Mouse (Mus musculus): ENCODE measurements around the gene Bcr. TPM values are rescaled to one million over a fixed set of nuclear protein-coding genes. Genes with fewer than 3 reads are reported as not detected.

Bcr gene
- polyA plus RNA-seq, 1 experiment from 2014 or later, result 31.1 TPM

DNA sequence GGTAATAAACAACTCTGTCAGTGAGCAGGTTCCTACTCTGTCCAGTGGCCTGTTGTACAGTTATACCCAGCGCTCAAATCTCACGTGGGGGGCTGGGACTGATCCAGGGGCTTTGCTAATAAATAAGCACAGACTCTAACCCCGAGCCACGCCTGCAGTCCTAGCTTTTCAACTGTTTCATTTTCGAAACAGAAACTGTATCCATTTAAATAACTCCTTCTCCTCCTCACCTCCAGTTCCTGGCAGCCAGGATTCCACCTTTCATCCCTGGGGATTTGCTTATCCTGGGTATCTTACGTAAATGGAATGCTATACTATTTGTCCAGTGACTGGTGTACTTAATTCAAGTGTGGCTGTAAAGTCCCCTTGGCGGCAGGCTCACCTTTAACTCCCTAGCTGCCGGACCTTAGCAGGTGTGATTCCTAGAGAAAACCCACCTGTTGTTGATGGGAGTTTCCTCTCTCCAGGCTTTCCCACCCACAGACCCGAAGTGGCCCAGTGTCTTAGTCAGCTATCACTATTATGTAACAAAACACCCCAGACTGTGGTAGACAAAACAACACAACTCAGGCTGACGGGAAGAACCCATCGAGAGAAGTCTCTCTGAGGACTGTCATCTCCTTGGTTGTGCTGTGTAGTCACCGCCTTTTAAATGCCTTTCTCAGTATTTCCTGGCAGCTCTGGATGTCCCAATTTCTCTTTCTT is 8.4 kb downstream of the Bcr start:
- H3K4me1 ChIP-seq (ENCODE audit: control insufficient read depth, insufficient read depth, low read length), result peaks cover 23% of the 10 kb centered on the region
- no peaks in the 10 kb centered on the region for H3K36me3 ChIP-seq (ENCODE audit: control insufficient read depth, insufficient read depth, low read length)
- H3K27me3 ChIP-seq (ENCODE audit: control insufficient read depth, insufficient read depth, low read length), result no peaks in the 10 kb centered on the region
- no peak overlapping the region for H3K27ac ChIP-seq (ENCODE audit: low read depth, low read length)
- H3K9me3 ChIP-seq (replicated peaks; ENCODE audit: control insufficient read depth, low read length), result no peaks in the 10 kb centered on the region
- no peak for ATAC-seq (replicated peaks; ENCODE audit: insufficient number of reproducible peaks, low FRiP score, low TSS enrichment)
- H3K4me2 ChIP-seq, result 0 out of 2 replicates have a peak overlapping the region, but pooled peaks have one; percentile 15
- no peak overlapping the region for H3K4me3 ChIP-seq (ENCODE audit: low read depth, low read length)
- WGBS (ENCODE audit: insufficient replicate concordance), result 46% methylated on average over 12 of the region's 12 CpGs
- no peak overlapping the region for H3K9ac ChIP-seq (ENCODE audit: low read depth, low read length)

DNA sequence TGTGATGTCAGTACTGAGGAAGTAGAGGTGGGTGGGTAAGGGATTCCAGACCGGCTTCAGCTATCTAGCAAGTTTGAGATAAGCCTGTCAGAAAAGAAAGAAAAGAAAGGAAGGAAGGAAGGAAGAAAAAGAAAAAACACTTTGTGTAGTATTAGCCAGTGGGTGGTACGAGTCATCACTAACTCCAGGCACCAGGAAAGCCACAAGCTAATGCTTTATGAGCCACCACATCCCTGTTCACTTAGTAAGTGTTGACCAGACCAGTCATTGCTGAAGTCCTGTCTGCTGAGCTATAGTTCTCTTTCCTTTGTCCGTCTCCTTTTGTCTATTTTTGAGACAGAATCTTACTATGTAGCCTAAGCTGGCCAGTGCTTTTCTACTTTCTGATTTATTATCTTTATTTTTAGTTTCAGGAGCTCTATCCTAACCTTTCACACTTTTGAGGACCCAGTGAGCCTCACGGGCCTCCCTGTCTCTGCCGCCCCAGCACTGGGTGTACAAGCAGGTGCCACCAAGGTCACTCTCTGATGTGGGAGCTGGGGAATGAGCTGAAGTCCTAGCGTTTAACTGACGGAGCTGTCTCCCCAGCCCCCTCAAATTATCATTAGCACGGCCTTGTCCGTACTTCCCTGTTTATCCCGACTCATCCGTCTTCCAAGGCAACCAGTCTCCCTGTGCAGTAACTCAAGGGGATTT is 10.0 kb downstream of the Bcr start:
- Histone ChIP-seq H3K4me1 (ENCODE audit: control insufficient read depth, insufficient read depth, low read length) (peaks cover 21% of the 10 kb centered on the region), H3K9ac (ENCODE audit: low read depth, low read length) (no peak overlapping the region), H3K36me3 (ENCODE audit: control insufficient read depth, insufficient read depth, low read length) (no peaks in the 10 kb centered on the region), H3K9me3 (replicated peaks; ENCODE audit: control insufficient read depth, low read length) (no peaks in the 10 kb centered on the region), H3K27ac (ENCODE audit: low read depth, low read length) (peak overlapping the region; percentile 36), H3K4me3 (ENCODE audit: low read depth, low read length) (no peak overlapping the region), H3K4me2 (no peak overlapping the region), H3K27me3 (ENCODE audit: control insufficient read depth, insufficient read depth, low read length) (no peaks in the 10 kb centered on the region)
- ATAC-seq (replicated peaks; ENCODE audit: insufficient number of reproducible peaks, low FRiP score, low TSS enrichment), result no peak
- 42% methylated on average over 11 of the region's 11 CpGs for WGBS (ENCODE audit: insufficient replicate concordance)

DNA sequence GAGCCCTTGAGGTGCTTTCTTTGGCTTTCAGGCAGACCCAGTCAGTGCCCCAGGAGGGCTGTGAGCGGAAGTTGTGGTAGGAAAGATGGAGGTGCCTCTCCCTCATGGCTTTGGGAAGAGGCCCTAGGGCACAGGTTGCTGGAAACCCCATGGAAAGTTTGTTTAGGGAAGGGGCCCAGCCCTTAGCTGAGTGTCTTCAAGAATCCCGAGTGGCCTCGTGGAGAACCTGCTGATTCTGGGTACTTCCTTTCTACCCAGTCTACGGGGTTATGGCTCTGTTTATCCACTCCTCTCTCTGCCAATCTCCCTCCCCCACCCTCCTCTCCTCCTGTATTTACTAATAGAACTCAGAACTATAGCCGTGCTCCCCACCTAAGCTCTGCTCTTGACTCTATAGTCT is 15.3 kb downstream of the Bcr start:
- ATAC-seq (replicated peaks; ENCODE audit: insufficient number of reproducible peaks, low FRiP score, low TSS enrichment), result no peak
- no peaks in the 10 kb centered on the region for H3K36me3 ChIP-seq (ENCODE audit: control insufficient read depth, insufficient read depth, low read length)
- H3K4me1 ChIP-seq (ENCODE audit: control insufficient read depth, insufficient read depth, low read length), result peaks cover 4% of the 10 kb centered on the region
- 72% methylated on average over 5 of the region's 5 CpGs for WGBS (ENCODE audit: insufficient replicate concordance)
- H3K4me3 ChIP-seq (ENCODE audit: low read depth, low read length), result no peak overlapping the region
- no peak overlapping the region for H3K27ac ChIP-seq (ENCODE audit: low read depth, low read length)
- no peak overlapping the region for H3K4me2 ChIP-seq
- H3K9me3 ChIP-seq (replicated peaks; ENCODE audit: control insufficient read depth, low read length), result no peaks in the 10 kb centered on the region
- no peak overlapping the region for H3K9ac ChIP-seq (ENCODE audit: low read depth, low read length)
- H3K27me3 ChIP-seq (ENCODE audit: control insufficient read depth, insufficient read depth, low read length), result no peaks in the 10 kb centered on the region

DNA sequence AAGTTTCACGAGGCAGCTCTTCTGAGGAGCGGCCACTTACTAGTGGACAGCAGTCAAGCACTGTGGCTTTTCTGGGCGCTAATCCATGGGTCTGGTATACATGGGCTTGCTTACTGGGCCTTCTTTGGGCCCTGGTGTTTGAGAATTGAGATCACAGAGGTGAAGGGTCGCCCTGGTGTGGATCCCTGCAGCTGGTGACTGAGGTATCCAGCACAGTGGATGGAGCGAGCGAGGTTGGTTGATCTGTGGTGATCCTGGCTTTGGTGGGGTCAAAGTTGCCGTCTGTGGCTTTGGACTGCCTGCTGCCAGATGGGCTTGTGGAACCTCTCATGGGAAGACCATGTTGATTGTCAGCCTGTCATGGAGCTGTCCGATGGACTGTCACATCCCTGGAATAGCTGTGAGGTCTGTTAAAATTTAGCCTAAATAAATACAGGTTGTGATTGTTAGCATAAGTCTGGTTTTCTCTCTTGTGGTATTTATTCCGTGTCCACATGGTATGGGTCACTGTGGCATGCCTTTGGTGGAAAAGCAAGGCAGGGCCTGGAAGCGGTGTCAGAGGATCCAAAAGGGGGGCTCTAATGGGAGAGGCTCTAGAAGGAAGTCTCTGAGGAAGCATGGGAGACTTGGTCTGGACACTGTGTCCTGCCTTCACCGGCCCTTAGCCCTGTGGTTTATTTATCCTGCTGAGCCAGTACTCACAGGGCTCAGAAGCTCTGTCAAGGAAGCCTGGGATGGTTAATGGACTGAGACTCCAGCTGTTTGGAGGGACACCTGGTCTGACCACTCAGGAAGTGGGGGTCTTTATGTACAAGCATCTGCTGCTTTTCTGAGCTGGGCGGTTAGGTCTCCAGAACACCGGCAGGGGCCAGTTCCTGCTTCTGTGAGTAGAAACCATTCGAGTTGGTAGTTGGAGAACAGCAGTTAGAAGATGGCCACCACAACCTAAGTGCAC is 18.1 kb downstream of the Bcr start:
- WGBS (ENCODE audit: insufficient replicate concordance), result 77% methylated on average over 14 of the region's 14 CpGs
- H3K27me3 ChIP-seq (ENCODE audit: control insufficient read depth, insufficient read depth, low read length), result no peaks in the 10 kb centered on the region
- H3K27ac ChIP-seq (ENCODE audit: low read depth, low read length), result no peak overlapping the region
- no peaks in the 10 kb centered on the region for H3K9me3 ChIP-seq (replicated peaks; ENCODE audit: control insufficient read depth, low read length)
- no peaks in the 10 kb centered on the region for H3K36me3 ChIP-seq (ENCODE audit: control insufficient read depth, insufficient read depth, low read length)
- 0 out of 2 replicates have a peak, but pooled peaks cover 2% of the 10 kb centered on the region for H3K4me1 ChIP-seq (ENCODE audit: control insufficient read depth, insufficient read depth, low read length)
- no peak overlapping the region for H3K4me2 ChIP-seq
- ATAC-seq (replicated peaks; ENCODE audit: insufficient number of reproducible peaks, low FRiP score, low TSS enrichment), result no peak
- no peak overlapping the region for H3K9ac ChIP-seq (ENCODE audit: low read depth, low read length)
- no peak overlapping the region for H3K4me3 ChIP-seq (ENCODE audit: low read depth, low read length)

DNA sequence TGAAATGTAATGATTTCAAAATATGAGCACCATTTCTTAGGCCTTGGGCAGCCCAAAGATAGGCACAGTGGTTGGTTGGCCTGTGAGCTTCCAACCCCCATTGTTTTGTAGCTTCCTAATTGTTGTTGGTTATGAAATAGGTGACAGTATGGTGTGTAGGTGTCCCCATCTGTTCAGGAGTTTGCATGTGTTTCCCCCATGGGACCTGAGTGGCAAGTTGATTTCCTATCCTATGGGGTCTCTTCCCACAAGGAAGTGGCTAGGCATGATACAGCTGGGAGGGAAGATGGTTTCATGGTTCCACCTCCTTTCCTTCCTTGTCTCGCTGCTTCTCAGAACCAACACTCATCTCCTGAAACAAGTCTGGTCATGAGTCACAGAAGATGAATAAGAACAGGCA is 24.9 kb downstream of the Bcr start:
- no peaks in the 10 kb centered on the region for H3K4me1 ChIP-seq (ENCODE audit: control insufficient read depth, insufficient read depth, low read length)
- no peak overlapping the region for H3K9ac ChIP-seq (ENCODE audit: low read depth, low read length)
- H3K4me3 ChIP-seq (ENCODE audit: low read depth, low read length), result no peak overlapping the region
- no peak overlapping the region for H3K27ac ChIP-seq (ENCODE audit: low read depth, low read length)
- H3K27me3 ChIP-seq (ENCODE audit: control insufficient read depth, insufficient read depth, low read length), result 0 out of 2 replicates have a peak, but pooled peaks cover 2% of the 10 kb centered on the region
- 76% methylated on average over 1 of the region's 1 CpGs for WGBS (ENCODE audit: insufficient replicate concordance)
- H3K36me3 ChIP-seq (ENCODE audit: control insufficient read depth, insufficient read depth, low read length), result no peaks in the 10 kb centered on the region
- no peaks in the 10 kb centered on the region for H3K9me3 ChIP-seq (replicated peaks; ENCODE audit: control insufficient read depth, low read length)
- no peak overlapping the region for H3K4me2 ChIP-seq
- ATAC-seq (replicated peaks; ENCODE audit: insufficient number of reproducible peaks, low FRiP score, low TSS enrichment), result no peak

DNA sequence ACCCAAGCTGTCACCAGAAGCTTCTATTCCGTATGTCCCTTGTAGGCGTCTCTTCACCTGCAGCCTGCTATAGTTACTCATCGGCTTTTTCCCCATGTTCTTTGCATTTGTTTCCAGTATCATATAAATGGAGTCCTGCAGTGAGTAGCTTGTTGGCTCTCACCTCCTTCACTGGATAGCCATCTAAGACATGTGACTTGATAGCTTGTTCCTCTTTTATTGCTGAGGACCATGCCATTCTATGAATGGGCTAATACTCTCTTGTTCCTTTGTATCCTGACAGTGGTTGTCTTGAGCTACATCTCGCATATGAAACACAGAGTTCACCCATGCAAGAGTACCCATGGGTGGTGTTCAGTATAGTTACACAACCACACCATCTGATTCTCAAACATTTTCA is 28.1 kb downstream of the Bcr start:
- WGBS (ENCODE audit: insufficient replicate concordance), result 88% methylated on average over 4 of the region's 4 CpGs
- H3K4me2 ChIP-seq, result no peak overlapping the region
- no peak overlapping the region for H3K27ac ChIP-seq (ENCODE audit: low read depth, low read length)
- H3K36me3 ChIP-seq (ENCODE audit: control insufficient read depth, insufficient read depth, low read length), result no peaks in the 10 kb centered on the region
- no peaks in the 10 kb centered on the region for H3K9me3 ChIP-seq (replicated peaks; ENCODE audit: control insufficient read depth, low read length)
- H3K9ac ChIP-seq (ENCODE audit: low read depth, low read length), result no peak overlapping the region
- peaks cover 5% of the 10 kb centered on the region for H3K27me3 ChIP-seq (ENCODE audit: control insufficient read depth, insufficient read depth, low read length)
- H3K4me1 ChIP-seq (ENCODE audit: control insufficient read depth, insufficient read depth, low read length), result peaks cover 4% of the 10 kb centered on the region
- no peak overlapping the region for H3K4me3 ChIP-seq (ENCODE audit: low read depth, low read length)
- ATAC-seq (replicated peaks; ENCODE audit: insufficient number of reproducible peaks, low FRiP score, low TSS enrichment), result no peak

DNA sequence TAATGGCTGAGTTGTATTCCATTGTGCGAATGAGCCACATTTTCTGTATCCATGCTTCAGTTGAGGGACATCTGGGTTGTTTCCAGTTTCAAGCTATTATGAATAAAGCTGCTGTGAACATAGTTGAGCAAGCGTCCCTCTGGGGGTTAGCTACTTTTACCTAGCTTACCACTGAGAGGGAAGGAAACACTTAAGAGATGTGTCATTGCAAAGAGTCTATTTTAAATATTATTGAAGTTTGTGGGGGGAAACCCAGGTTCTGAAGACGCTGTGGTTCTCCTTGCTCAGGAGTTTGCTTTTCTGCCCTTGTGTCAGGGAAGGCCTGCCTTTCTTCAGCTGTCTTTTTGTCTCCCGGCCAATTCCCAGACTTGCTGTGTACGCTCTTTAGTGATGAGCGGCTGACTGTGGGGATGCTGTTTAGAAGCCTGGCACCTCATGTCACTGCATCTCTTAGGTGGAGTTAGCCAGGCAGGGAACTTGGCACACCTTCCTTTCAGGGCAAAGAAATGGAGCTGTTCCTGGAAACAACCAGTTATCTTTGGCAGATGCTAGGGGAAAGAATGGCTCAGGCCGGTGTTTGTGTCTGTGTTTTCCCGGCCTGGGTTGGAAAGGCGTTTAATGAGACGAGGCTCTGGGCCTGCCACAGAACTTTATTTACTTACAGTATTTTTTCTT is 31.2 kb downstream of the Bcr start:
- ATAC-seq (replicated peaks; ENCODE audit: insufficient number of reproducible peaks, low FRiP score, low TSS enrichment), result no peak
- Histone ChIP-seq H3K27me3 (ENCODE audit: control insufficient read depth, insufficient read depth, low read length) (peaks cover 13% of the 10 kb centered on the region), H3K4me1 (ENCODE audit: control insufficient read depth, insufficient read depth, low read length) (peaks cover 8% of the 10 kb centered on the region), H3K9me3 (replicated peaks; ENCODE audit: control insufficient read depth, low read length) (no peaks in the 10 kb centered on the region), H3K4me3 (ENCODE audit: low read depth, low read length) (no peak overlapping the region), H3K9ac (ENCODE audit: low read depth, low read length) (no peak overlapping the region), H3K36me3 (ENCODE audit: control insufficient read depth, insufficient read depth, low read length) (no peaks in the 10 kb centered on the region), H3K27ac (ENCODE audit: low read depth, low read length) (0 out of 2 replicates have a peak overlapping the region, but pooled peaks have one; percentile 10), H3K4me2 (no peak overlapping the region)
- WGBS (ENCODE audit: insufficient replicate concordance), result 69% methylated on average over 10 of the region's 10 CpGs
